8 mouse cellular contexts compared by ENCODE assay signal in the genomic region with DNA sequence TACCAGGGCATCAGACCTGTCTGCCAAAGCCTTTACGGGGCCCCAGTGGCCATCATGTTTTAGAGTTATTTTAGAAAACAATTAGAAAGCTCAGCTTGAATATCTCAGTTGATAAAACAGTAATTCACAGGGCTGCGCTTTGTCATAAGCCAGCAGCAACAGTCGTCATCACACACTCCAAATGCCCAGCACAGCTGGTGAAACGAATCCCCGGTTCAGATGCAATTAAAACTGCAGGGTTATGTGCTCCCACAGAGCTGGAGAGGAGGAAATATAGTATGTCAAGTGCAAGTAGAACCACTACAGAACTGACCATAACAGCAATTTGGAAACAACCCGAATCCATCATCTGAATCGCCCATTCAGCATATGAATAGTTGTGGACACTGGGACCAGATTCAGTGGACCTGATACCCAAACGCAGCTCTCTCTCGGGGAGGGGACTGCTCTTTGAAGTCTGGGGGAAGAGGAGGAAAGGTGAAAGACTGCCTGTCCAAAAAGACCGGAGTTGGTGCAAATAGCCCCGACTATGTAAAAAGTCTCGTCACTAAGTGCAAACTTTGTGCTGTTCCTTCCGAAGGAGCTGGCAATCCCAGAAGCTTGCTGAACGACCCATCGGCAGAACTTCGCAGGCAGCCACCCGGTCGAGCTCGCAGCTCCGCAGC. TPM values are rescaled to one million over a fixed set of nuclear protein-coding genes. Genes with fewer than 3 reads are reported as not detected.
DNase-seq lines count a peak whose midpoint lies in the region; ATAC-seq lines count a peak whose summit lies in the region.

No protein-coding gene starts in this region.

- peak overlapping the region; percentile 74 for H3K4me2 ChIP-seq in kidney, embryonic 15.5 days
- peak overlapping the region; percentile 61 for H3K4me2 ChIP-seq in forebrain, embryonic 14.5 days (ENCODE audit: low read length)
- peak overlapping the region; percentile 99 for H3K4me2 ChIP-seq in liver, embryonic 15.5 days

- no peak for ATAC-seq in kidney, embryonic 15.5 days (replicated peaks; ENCODE audit: low FRiP score)
- 0 out of 2 replicates have a peak, but pooled peaks have one; percentile 9 for ATAC-seq in forebrain, embryonic 14.5 days
- ATAC-seq in liver, embryonic 15.5 days (ENCODE audit: insufficient read depth): peak; percentile 6; the same call in 1 of the 2 replicates
- ATAC-seq in frontal cortex, adult (ENCODE audit: low TSS enrichment): no peak

- no peak for DNase-seq in kidney, adult 11 months
- peak; percentile 34 for DNase-seq in NIH3T3 (ENCODE audit: low read depth)
- peak; percentile 30 for DNase-seq in forebrain, embryonic 14.5 days (ENCODE audit: low spot score)
- no peak for DNase-seq in adrenal gland, adult 2 months
- no peak for DNase-seq in cerebellum, postnatal 14 days

- no peaks in the 10 kb centered on the region for H3K27me3 ChIP-seq in kidney, embryonic 15.5 days
- H3K27me3 ChIP-seq in forebrain, embryonic 14.5 days (replicated peaks; ENCODE audit: control insufficient read depth, insufficient read depth, low read length): no peaks in the 10 kb centered on the region
- no peaks in the 10 kb centered on the region for H3K27me3 ChIP-seq in liver, embryonic 15.5 days

- no peaks in the 10 kb centered on the region for H3K9me3 ChIP-seq in kidney, embryonic 15.5 days (replicated peaks)
- no peaks in the 10 kb centered on the region for H3K9me3 ChIP-seq in forebrain, embryonic 14.5 days (replicated peaks; ENCODE audit: control insufficient read depth, low read length)
- H3K9me3 ChIP-seq in liver, embryonic 15.5 days (replicated peaks): no peaks in the 10 kb centered on the region

- H3K27ac ChIP-seq in kidney, embryonic 15.5 days: peak overlapping the region; percentile 93
- H3K27ac ChIP-seq in forebrain, embryonic 14.5 days (ENCODE audit: low read depth, low read length): peak overlapping the region; percentile 52; the same call in 1 of the 2 replicates
- H3K27ac ChIP-seq in liver, embryonic 15.5 days (replicated peaks): peak overlapping the region; percentile 90

- peaks cover 11% of the 10 kb centered on the region for H3K4me1 ChIP-seq in kidney, embryonic 15.5 days
- peaks cover 7% of the 10 kb centered on the region; the same call in 1 of the 2 replicates for H3K4me1 ChIP-seq in forebrain, embryonic 14.5 days (ENCODE audit: control insufficient read depth, insufficient read depth, low read length)
- H3K4me1 ChIP-seq in liver, embryonic 15.5 days (replicated peaks): peaks cover 34% of the 10 kb centered on the region

- WGBS in kidney, embryonic 15.5 days: 4% methylated on average over 20 of the region's 20 CpGs
- 6% methylated on average over 20 of the region's 20 CpGs for WGBS in forebrain, embryonic 14.5 days
- 3% methylated on average over 20 of the region's 20 CpGs for WGBS in liver, embryonic 15.5 days (ENCODE audit: insufficient replicate concordance)

- H3K9ac ChIP-seq in kidney, embryonic 15.5 days: peak overlapping the region; percentile 75
- H3K9ac ChIP-seq in forebrain, embryonic 14.5 days (ENCODE audit: low read length): peak overlapping the region; percentile 83
- peak overlapping the region; percentile 85 for H3K9ac ChIP-seq in liver, embryonic 15.5 days

- peak overlapping the region; percentile 87 for H3K4me3 ChIP-seq in kidney, embryonic 15.5 days (replicated peaks)
- H3K4me3 ChIP-seq in forebrain, embryonic 14.5 days (ENCODE audit: low read depth, low read length): peak overlapping the region; percentile 70
- H3K4me3 ChIP-seq in liver, embryonic 15.5 days (replicated peaks): peak overlapping the region; percentile 80

- H3K36me3 ChIP-seq in kidney, embryonic 15.5 days: peaks cover 14% of the 10 kb centered on the region
- 0 out of 2 replicates have a peak, but pooled peaks cover 2% of the 10 kb centered on the region for H3K36me3 ChIP-seq in forebrain, embryonic 14.5 days (ENCODE audit: control insufficient read depth, insufficient read depth, low read length)
- H3K36me3 ChIP-seq in liver, embryonic 15.5 days (replicated peaks): peaks cover 8% of the 10 kb centered on the region; the same call in 1 of the 2 replicates

RNA-seq across cellular contexts. Expression of a gene that starts 0.6 kb away (rescaled TPM):
- polyA plus RNA-seq in kidney, embryonic 15.5 days (2015; fragmentation: Nextera tagmentation; extraction: Ambion mirVana): 9.2 and 11.1 TPM in 2 replicates
- 5.1 and 5.3 TPM in 2 replicates for polyA plus RNA-seq in forebrain, embryonic 14.5 days (2014; fragmentation: Nextera tagmentation; extraction: Ambion mirVana)
- 1.6 and 1.7 TPM in 2 replicates for polyA plus RNA-seq in liver, embryonic 15.5 days (2015; fragmentation: Nextera tagmentation; extraction: Ambion mirVana)
- total RNA-seq in adrenal gland, adult 2 months (2021): 1 to 10 TPM; 1.5 to 3.2 TPM
- 3.5 and 3.7 TPM in 2 replicates for polyA plus RNA-seq in adrenal gland, adult 2 months (2012; rRNA removed)

RNA-seq across cellular contexts. Expression of a gene that starts 26.1 kb away (rescaled TPM):
- polyA plus RNA-seq in kidney, embryonic 15.5 days (2015; fragmentation: Nextera tagmentation; extraction: Ambion mirVana): 31.4 and 32.7 TPM in 2 replicates
- polyA plus RNA-seq in forebrain, embryonic 14.5 days (2014; fragmentation: Nextera tagmentation; extraction: Ambion mirVana): 36.5 and 41.4 TPM in 2 replicates
- 6.2 and 7.0 TPM in 2 replicates for polyA plus RNA-seq in liver, embryonic 15.5 days (2015; fragmentation: Nextera tagmentation; extraction: Ambion mirVana)
- total RNA-seq in adrenal gland, adult 2 months (2021): 10 to 100 TPM in 1 of 2 experiments, 1 to 10 TPM in 1; 6.9 to 10.2 TPM
- polyA plus RNA-seq in adrenal gland, adult 2 months (2012; rRNA removed): 0.80 and 1.4 TPM in 2 replicates

Comparison
In these comparisons a context has a peak if more than half of its experiments do, and no peak if none do; other contexts are left out.
1. ATAC-seq: peak in forebrain, embryonic 14.5 days (single experiment) and liver, embryonic 15.5 days (single experiment); none in kidney, embryonic 15.5 days (single experiment) and frontal cortex, adult (single experiment).
2. DNase-seq: peak in NIH3T3 (single experiment) and forebrain, embryonic 14.5 days (single experiment); none in kidney, adult 11 months (single experiment), adrenal gland, adult 2 months (single experiment) and cerebellum, postnatal 14 days (0 of 2).
3. Peak in every context shown above with its lines, with median percentiles within 50 percentile points of each other: H3K27ac ChIP-seq, H3K4me2 ChIP-seq, H3K4me3 ChIP-seq and H3K9ac ChIP-seq.